Mouse (Mus musculus) lung, adult 2 months (tissue): ENCODE measurements around the gene Ctbp2.
A peak's percentile ranks its signal among the peaks of the same experiment; 100 is the strongest.

ENCODE experiments used
- CTCF ChIP-seq: fragments of 200-500 bp; IDR thresholded peaks from 2 replicates; pipeline ENCODE4 v1.5.1; 2011; ENCODE audit warnings: mild to moderate bottlenecking, low read length, control low read depth; ENCODE audit not compliant: insufficient read depth
- POLR2A ChIP-seq: fragments of 200-500 bp; IDR thresholded peaks from 2 replicates; pipeline ENCODE4 v1.6.1; 2011; ENCODE audit warnings: low read depth, mild to moderate bottlenecking, control low read depth, low read length, borderline replicate concordance; ENCODE audit errors: extremely low read depth

- no peak for TF ChIP-seq POLR2A
- peak; percentile 76 for TF ChIP-seq CTCF
These were observed 127.8 kb downstream of the Ctbp2 start for GRCm38 (mm10) chr7:132996391-132996790.
